Mouse (Mus musculus) bone marrow macrophage, adult 2 months (primary cell): ENCODE results near the gene Smndc1.

Experiments
- CTCF ChIP-seq: IDR thresholded peaks from 2 replicates; pipeline ENCODE4 v1.5.1; 2012; ENCODE audit warnings: low read depth, mild to moderate bottlenecking, low read length, moderate library complexity
- POLR2A ChIP-seq: IDR thresholded peaks from 2 replicates; pipeline ENCODE4 v1.6.1; 2012; ENCODE audit warnings: mild to moderate bottlenecking, low read depth, low read length, borderline replicate concordance

DNA sequence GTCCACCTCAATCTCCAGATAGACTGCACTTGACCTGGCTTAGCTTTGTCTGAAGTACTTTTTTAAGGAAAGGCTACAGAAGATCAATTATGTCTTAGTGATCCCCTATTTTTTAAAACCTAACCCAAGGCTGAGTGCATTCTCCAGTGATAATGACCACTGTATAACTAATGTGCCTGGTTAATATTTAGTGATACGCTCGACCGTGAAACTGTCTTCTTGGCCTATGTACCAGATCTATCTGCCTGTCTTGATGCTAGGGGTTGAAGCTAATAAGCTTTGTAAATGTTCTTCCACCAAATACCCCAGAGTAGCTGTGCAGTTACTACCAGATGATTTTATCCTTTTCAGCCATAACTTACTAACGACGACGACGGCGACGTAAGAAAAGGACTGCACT, 14.6 kb downstream of the Smndc1 start:
- no peak for TF ChIP-seq POLR2A
- no peak for TF ChIP-seq CTCF
